Mouse (Mus musculus) G1E (cell line): ENCODE data around the gene Xpo4.

Source experiments
- CTCF ChIP-seq: IDR thresholded peaks from 2 replicates; pipeline ENCODE4 v1.5.1; 2012; ENCODE audit warnings: low read depth, low read length, inconsistent platforms, mixed read lengths
- GATA1 ChIP-seq: IDR thresholded peaks from 2 replicates; pipeline ENCODE4 v1.6.1; 2012; ENCODE audit warnings: borderline replicate concordance, low read length, inconsistent platforms, mixed read lengths
- POLR2AphosphoS5 ChIP-seq: IDR thresholded peaks from 2 replicates; pipeline ENCODE4 v1.6.1; 2012; ENCODE audit warnings: low read depth, low read length, inconsistent platforms; ENCODE audit not compliant: insufficient replicate concordance
- TAL1 ChIP-seq: conservative IDR thresholded peaks from 2 replicates; pipeline ENCODE4 v1.6.1; 2012; ENCODE audit warnings: low read depth, low read length, inconsistent platforms, mixed read lengths

GRCm38 (mm10) chr14:57607500-57607899, 57.7 kb downstream of the Xpo4 start:
- no peak for TF ChIP-seq CTCF
- TF ChIP-seq TAL1, result no peak
- TF ChIP-seq GATA1, result no peak
- no peak for TF ChIP-seq POLR2AphosphoS5
